Mouse (Mus musculus) thymus, postnatal 36 days (tissue): Measurements from ENCODE around the gene Rgs14.

Source experiments
- DNase-seq, 2 experiments: peaks; one replicate each; pipeline ENCODE4 v3.0.0; 2022; ENCODE audit warnings: mixed read lengths in 2 of 2

Gene Rgs14

GRCm38 (mm10) chr13:55346745-55347144, 22.8 kb upstream of the Rgs14 start:
- DNase-seq, result no peak

DNA sequence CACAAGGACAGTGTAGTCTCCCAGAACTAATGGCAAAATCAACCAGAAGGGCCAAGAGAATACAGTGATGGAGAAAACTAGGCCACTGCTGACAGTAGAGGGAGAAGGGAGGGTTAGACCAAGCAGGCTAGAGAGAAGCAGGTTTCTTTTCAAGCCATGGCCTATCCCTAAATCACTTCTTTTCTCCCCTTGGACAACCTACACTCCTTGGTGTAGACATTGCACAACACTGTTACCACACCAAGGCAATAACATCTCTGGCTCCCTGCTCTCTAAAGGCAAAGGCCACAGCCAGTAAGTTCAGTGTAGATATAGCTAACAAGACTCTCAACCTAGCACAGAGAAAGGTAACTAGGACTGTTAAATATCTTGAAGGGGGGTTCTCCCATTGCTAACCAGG, 8.4 kb upstream of the Rgs14 start:
- no peak for DNase-seq

DNA sequence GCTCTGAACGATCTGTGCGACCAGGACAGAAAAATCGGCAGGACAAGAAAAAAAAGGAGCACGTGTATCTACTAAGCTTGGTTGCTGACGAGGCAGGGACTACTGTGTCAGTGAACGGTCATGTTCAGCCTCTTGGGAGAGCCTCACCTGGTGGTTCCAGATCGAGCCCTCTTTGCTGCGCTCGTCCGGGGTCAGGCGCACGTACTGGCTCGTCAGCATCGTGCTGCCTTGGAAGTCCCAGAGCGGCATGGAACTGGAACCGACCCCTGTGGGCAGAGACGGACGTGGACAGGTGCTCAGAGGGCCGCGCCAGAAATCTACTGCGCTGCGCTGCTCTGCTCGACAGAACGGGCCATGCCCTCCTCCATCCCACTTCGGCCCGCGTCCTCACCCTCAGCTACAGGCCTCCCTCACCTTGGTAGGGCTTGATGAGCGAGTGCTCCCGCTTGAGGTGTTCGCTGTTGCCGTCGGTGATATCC, 7.5 kb upstream of the Rgs14 start:
- DNase-seq, result no peak

- DNase-seq, result peak; percentile 89 to 92
These were observed 7.0 kb upstream of the Rgs14 start, which contains the start of gene Lman2 for GRCm38 (mm10) chr13:55362453-55363060. TSS of gene Lman2 (minus strand) at chr13:55362783.

DNA sequence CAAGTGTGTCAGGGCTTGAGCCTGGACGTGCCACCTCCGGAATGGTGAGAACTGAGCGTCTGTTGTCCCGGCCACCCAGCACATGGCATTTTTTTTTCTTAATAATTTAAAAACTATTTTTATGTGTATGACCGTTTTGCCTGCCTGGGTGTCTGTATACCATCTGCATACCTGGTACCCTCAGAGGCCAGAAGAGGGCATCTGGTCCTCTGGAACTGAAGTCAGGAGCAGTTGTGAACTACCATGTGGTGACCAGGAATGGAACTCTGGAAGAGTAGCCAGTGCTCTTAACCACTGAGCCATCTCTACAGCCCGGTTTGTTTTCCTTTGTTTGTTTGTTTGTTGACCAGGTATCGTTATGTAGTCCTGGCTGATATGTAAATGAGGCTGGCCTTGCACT, 1.1 kb upstream of the Rgs14 start:
- peak in 1 of 2 experiments; percentile 38 for DNase-seq

- no peak for DNase-seq
These were observed 702 bp downstream of the Rgs14 start for GRCm38 (mm10) chr13:55370234-55370633.

DNA sequence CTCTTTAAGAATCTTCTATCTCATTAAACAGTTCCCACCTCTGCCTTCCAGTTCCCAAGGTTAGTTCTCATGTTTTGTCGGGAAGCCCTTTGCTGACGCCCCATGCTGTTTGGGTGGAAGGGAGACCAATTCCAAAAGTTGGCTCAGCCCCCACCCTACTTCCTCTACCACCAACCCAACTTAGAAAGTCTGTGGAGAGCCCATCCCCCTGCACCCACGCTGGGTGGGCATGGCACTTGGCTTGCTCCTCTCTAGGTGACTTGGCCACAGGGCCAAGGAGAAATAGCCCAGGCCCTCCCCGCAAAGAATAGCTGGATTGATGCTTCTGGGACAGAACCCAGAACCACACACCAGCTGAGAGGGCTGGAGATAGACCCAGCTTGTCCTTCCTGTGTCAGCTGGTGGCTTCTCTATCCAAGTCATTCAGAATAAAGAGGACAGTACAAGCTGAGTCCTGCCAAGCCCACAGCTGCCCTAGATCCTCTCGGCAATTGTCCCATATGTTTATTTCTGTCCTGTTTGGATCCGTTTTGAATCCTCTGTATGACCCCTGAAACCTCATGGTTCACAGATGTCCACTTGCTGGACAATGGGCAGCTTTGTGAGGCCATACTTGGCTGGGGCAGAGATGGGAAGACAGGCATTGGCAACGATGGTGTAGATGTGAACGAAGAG, 1.6 kb downstream of the Rgs14 start:
- peak in 1 of 2 experiments; percentile 35 for DNase-seq

- DNase-seq, result no peak
These were observed 2.2 kb downstream of the Rgs14 start for GRCm38 (mm10) chr13:55371740-55372139.

DNA sequence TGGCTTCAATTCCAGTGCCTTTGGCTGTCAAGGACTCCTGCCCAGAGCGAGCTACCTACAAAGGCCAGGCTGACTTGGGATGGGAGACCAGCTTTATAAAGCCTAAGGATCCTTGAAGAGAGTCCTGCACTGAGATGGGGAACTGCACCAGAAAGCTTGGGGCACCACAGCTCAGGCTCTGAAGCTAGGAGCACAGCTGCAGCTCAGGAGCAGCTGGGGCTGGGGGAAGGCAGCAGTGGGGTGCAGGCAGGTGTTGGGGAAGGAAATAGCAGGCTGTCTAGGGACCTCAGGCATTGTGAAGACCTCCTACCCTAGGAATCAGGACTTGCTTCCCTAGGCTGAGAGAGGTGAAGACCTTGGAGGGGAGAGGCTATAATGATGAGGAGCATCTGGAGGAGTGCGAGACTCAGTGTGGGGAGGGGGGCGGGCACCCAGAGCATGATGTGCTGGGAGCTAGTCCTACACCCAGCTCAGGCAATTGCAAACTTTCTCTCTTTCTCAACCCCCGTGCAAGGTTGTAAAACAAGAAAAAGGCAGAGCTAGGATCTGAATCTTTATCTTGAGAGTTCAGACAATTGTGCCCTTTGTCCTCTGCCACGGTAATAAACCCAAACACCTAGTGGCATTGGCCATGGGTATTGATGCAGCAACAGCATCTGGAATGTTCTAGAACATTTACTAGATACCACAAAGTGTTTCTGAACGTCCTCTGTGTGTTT, 4.8 kb downstream of the Rgs14 start:
- DNase-seq, result peak; percentile 70 to 84

DNA sequence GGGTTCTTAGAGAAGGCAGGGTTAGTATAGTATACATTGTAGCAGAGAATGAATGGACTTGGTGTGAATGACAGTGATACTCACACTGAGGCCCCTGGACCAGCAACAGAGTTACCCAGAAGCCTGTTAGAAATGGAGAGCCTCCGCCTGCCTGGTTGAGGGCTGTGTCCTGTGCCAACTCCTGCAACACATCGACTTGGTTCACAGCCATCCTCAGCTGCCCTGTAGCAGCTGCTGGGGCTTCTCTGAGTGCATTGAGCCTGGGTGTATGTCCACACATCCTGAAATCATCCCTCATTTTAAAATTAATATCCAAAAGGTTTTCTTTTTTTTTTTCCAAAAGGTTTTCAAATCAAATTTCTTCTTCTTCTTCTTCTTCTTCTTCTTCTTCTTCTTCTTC, 6.3 kb downstream of the Rgs14 start:
- DNase-seq, result no peak

GRCm38 (mm10) chr13:55378907-55379580, 9.5 kb downstream of the Rgs14 start:
- no peak for DNase-seq

GRCm38 (mm10) chr13:55381790-55382189, 12.3 kb downstream of the Rgs14 start:
- no peak for DNase-seq

DNA sequence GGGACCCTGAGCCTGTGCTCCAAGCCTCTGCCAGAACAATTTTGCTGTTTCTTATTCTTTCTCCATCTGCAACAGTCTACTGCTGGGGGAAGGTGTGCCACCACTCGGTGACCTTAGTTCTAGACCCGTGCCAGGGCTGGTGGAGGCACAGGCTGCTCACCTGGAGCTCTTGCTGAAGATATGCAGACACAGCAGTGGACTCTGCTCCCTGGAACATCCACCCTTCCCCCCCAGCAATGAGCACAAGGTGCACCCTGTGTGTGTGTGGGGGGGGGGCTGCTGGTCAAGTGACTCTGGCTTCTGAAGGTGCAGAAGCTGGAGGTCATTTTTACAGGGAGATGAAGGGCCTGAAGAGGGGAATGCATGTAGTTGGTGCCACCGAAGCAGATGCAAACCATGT, 21.1 kb downstream of the Rgs14 start:
- DNase-seq, result no peak

DNA sequence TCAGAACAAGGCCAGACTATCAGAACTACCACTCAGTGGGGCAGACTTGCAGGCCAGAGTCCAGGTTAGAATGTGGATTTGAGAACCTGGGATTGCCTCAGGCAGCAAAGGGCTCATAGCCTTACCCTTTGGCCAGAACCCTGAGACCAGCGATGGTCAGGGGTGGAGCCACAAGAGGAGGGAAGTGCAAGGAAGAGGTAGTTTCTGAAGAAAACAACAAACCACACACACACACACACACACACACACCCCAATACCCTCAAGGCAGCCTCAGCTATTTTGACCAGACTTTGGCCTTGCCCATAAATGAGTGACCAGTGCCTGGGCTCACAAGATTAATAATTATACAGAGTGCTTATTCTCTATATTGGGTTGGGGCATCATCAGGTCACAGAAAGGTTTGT, 22.1 kb downstream of the Rgs14 start:
- no peak for DNase-seq

- DNase-seq, result peak; percentile 52 to 53
These were observed 23.4 kb downstream of the Rgs14 start for GRCm38 (mm10) chr13:55392933-55393332.

- DNase-seq, result no peak
These were observed 28.6 kb downstream of the Rgs14 start, which contains the start of gene Slc34a1 for GRCm38 (mm10) chr13:55398088-55398487. TSS of gene Slc34a1 (plus strand) at chr13:55398187.

DNA sequence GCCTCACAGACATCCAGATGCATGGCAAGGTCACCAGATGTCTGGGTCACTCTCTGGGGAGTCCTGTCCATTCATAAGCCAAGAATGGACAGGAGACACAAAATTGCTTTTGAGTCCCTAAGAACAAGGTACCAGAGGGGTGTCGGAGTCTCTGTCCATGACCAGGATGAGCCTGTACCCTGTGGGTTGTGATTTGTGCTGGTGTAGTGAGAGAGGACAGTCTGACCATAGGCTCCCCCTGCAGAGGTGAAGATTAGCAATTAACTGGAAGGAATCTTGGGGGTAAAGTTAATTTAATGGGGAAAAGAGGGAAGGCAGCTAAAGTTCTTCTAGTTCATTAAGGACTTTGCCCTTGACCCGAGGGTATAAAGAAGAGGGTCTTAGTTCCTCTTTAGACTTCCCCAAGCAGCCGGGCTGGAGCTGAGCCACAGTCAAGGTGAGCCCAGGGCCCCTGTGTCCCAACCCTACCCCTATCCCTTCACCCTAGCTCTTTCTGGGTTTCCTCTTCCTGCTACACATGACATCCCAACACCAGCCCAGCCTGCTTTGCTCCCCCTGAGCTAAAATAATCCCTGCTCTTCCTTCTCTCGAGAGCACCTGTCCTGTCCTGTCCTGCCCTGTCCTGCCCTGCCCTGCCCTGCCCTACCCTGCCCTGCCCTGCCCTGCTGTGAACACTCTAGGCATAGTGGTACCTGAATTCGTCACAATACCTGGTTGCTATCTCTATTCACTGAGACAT, 29.9 kb downstream of the Rgs14 start:
- no peak for DNase-seq

DNA sequence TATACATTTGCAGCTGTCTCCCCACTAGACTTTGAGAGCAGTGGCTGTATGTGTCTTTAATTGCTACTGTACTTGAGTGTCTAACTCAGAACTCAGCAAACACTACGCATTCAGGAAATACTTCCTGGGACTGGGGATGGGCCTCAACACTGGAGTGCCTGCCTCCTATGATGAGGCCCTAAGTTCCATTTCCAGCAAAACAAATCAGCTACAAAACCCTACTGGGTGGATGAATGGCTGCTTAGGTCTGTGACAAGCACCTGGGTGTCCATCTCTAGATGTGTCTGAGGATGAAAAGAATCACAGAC, 30.5 kb downstream of the Rgs14 start:
- DNase-seq, result no peak

- no peak for DNase-seq
These were observed 33.7 kb downstream of the Rgs14 start for GRCm38 (mm10) chr13:55403266-55403665.

GRCm38 (mm10) chr13:55403935-55404852, 34.7 kb downstream of the Rgs14 start:
- DNase-seq, result no peak
